Mouse (Mus musculus): ENCODE data around the gene Tnk1.

Gene Tnk1

GRCm38 (mm10) chr11:69837604-69837951 is 21.0 kb downstream of the Tnk1 start, which contains the start of gene Nlgn2:
Gene Nlgn2 (minus strand): TSS chr11:69837784.
- DNase-seq = no peak

GRCm38 (mm10) chr11:69836703-69837576 is 21.6 kb downstream of the Tnk1 start:
- no peak for DNase-seq

- DNase-seq = no peak
These were observed 22.6 kb downstream of the Tnk1 start for GRCm38 (mm10) chr11:69835966-69836335.

GRCm38 (mm10) chr11:69835326-69835965 is 23.1 kb downstream of the Tnk1 start:
- no peak for DNase-seq

GRCm38 (mm10) chr11:69834001-69834549 is 24.5 kb downstream of the Tnk1 start:
- peak; percentile 68 for DNase-seq

- DNase-seq = no peak
These were observed 25.0 kb downstream of the Tnk1 start for GRCm38 (mm10) chr11:69833554-69833953.

- DNase-seq = no peak
These were observed 29.7 kb downstream of the Tnk1 start for GRCm38 (mm10) chr11:69828832-69829231.

- DNase-seq = no peak
These were observed 35.1 kb downstream of the Tnk1 start for GRCm38 (mm10) chr11:69823456-69823855.

- no peak for DNase-seq
These were observed 36.5 kb downstream of the Tnk1 start, which contains the start of gene Spem1 for GRCm38 (mm10) chr11:69822080-69822479. Gene Spem1 (minus strand): TSS chr11:69822180.

GRCm38 (mm10) chr11:69818871-69819270 is 39.7 kb downstream of the Tnk1 start:
- no peak for DNase-seq

GRCm38 (mm10) chr11:69818365-69818764 is 40.2 kb downstream of the Tnk1 start, which contains the start of gene Spem2:
Gene Spem2 (minus strand): TSS chr11:69818465.
- DNase-seq = no peak

GRCm38 (mm10) chr11:69816520-69816919 is 42.0 kb downstream of the Tnk1 start:
- DNase-seq = no peak

- peak; percentile 48 for DNase-seq
These were observed 43.4 kb downstream of the Tnk1 start, which contains the start of gene Gm39566 for GRCm38 (mm10) chr11:69815155-69815554. Gene Gm39566 (minus strand): TSS chr11:69815298.

GRCm38 (mm10) chr11:69810280-69810679 is 48.2 kb downstream of the Tnk1 start:
- no peak for DNase-seq

- no peak for DNase-seq
These were observed 50.9 kb downstream of the Tnk1 start for GRCm38 (mm10) chr11:69807641-69808040.

- no peak for DNase-seq
These were observed 52.2 kb downstream of the Tnk1 start for GRCm38 (mm10) chr11:69806378-69806777.

- no peak for DNase-seq
These were observed 53.3 kb downstream of the Tnk1 start, which contains the start of gene Tmem102 for GRCm38 (mm10) chr11:69804972-69805909. Gene Tmem102 (minus strand): TSS chr11:69805624.

- no peak for DNase-seq
These were observed 53.9 kb downstream of the Tnk1 start for GRCm38 (mm10) chr11:69804652-69804940.

GRCm38 (mm10) chr11:69803786-69804651 is 54.5 kb downstream of the Tnk1 start:
- peak; percentile 84 for DNase-seq

- no peak for DNase-seq
These were observed 55.2 kb downstream of the Tnk1 start for GRCm38 (mm10) chr11:69803328-69803727.

- peak; percentile 84 for DNase-seq
These were observed 55.9 kb downstream of the Tnk1 start for GRCm38 (mm10) chr11:69802648-69803105.

All from thymus, postnatal 25 days (tissue).